Mouse (Mus musculus): ENCODE measurements at regions not wholly inside any gene's neighbourhood (a gene's known extent, or its start where the extent isn't known, plus 50 kb on each side); places are given as distances from the start of the nearest gene placed in this dataset.

DNA sequence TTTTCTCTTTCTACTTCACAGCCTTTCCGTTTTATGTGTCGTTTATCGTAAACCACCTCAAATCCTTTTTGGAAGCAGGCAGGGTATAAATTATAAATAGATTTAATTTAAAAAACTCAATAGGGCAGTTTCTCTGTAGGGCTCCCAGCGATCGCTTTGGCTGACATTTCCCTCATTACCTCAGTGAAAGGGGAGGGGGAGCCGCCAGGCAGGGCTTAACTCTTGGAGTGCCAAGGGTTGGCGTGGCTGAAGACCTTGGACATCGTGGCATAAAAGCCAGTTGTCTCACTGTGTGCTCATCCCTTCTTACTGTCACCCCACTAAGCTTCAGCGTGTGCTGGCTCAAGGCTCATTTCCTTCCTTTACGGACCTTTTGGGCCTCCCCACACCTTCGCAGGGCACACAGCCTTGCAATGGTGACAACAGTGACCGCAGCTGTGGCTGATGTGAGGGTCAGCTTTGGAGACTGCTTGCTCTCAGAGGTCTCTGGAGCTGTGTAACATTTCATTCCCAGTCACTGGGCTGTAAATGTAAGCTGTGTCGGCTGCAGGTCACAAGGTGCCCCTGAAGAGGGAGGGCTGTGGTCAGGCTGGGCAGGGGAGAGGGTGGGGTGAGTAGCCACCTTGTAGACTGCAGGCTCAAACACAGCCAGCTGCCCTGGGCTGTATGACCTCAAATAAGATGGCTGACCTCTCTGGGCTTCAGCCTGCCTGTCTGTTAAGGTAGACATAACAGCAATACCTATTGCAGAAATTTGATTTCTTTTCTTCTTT is 81.6 kb upstream of the Stx16 start:
- no peak for DNase-seq (ENCODE audit: low read depth)

DNA sequence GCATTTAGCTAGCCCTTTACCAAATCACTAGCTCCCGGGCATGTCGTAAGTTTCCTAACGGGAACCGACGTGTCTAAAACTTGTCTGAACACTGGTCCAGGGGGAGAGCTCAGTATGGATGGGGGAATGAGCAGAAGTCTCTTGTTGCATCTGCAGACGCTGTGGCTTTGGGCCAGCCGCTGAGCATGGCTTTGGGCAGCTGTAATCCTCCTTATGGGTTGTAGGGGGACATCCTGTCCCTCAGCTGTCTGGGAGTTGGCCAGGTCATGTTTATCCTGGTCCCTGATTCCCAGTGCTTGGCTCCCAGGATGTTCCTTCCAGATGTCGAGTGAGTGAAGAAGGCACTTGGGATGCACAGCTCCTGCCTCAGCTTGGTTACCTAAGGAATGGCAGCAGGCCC is 71.4 kb upstream of the Stx16 start:
- no peak for DNase-seq (ENCODE audit: low read depth)

DNA sequence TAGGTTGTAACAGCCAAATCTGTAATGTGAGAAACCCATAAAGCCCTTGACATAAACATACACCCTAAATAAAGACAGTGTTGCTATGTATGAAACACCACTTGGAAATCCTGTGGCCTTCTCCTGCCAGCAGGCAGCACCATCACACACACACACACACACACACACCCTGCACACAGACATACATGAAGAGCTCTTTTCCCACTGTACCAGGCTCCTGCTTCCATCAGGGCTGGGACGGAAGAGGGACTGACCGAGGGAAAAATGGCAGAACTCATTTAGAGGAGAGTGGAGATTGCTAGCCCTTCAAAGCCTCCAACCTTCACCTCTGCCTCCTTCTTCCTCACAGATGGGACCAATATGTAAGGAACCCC is 68.1 kb upstream of the Stx16 start:
- peak; percentile 54 for DNase-seq (ENCODE audit: low read depth)

DNA sequence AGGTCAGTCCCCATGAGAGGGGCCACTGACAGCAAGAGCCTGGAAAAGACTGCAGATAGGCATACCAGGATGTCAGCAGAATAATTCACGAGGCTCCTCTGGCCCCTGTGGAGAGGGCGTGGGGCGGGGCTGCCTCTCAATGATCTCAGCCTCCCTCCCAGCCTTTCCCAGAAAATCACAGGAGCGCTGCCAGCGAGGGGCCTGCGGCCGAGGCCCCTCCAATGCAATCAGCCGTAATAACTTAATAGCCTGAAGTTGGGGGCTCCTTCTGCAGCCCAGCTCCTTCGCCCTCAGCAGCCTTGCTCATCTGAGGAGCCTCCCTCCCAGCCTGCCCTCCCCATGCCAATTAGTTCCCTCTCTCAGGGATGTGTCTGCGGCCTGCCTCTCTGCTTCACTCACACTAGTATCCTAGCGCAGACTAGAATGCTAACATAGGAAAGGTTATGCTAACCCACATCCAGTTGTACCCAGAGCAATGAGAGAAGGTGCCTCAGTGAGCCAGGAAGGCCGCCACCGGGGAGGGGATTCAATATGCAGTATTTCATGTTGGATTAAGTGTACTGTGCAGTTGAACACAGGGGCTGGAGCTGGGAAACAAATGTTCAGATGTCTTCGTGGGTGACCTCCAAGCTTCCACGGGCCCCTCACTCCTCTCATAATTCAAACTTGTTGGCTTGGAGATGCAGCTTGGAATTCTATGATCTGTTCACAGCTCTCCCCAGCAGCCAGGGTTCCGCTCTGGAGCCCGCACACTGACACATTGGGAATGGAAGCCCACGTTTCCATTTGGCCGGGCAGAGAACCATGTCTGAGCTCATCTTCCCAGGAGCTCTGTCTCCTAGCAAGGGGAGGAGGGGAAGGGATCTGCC is 67.5 kb upstream of the Stx16 start:
- DNase-seq (ENCODE audit: low read depth) = no peak

DNA sequence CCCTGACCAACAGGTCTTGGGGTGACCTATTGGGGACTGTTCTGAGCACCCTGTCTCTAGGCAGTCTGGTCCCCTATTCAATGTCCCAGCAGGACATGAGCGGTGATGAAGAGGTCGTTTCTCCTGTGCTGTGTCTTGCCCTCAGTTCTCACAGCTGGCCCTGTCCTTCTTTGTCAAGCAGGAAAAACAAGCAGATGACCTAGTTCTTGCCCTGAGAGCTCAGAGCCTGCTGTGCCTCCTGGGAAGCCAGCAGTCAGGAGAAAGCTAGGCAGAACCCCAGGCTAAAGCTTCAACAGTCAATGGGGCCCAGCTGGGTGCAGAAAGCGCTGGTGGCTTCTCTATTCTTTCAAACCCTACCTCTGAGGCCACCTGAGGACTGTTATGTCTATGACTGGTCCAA is 66.1 kb upstream of the Stx16 start:
- no peak for DNase-seq (ENCODE audit: low read depth)

DNA sequence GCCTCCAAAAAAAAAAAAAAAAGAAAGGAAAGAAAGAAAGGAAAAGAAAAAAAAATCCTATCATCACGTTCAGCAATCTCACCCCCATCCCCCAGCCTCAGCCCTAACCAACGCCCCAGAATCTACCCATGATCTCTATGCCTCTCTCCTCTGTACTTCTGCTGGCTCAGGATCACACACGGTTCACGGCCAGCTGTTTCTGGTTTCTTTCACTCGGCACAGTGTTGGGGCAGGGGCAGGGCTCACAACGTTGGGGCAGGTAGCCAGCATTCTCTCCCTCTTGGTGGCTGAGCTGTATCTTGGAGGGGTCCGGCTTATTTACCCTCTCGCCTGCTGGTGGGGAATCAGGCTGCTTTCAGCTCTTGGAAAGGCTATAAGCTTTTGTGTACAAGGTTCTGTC is 64.7 kb upstream of the Stx16 start:
- DNase-seq (ENCODE audit: low read depth) = peak; percentile 40

DNA sequence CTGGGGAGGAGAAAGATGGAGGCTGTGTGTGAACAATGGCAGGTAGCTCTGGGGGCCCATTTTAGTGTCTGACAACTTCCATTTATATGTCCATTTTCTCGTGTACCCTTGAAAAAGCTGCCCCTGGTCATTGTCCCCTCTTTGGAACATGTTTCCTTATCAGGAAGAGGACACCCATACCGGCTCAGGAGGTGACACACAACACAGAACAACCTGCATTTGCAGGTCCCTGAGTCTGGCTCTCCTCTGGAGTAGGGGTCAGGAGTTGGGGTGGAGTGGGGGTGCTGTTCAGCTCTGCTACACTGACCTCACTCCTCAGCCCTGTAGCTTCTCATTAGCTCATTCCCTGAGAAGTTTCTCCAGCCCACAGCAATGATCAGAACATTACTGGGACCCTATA is 61.7 kb upstream of the Stx16 start:
- no peak for DNase-seq (ENCODE audit: low read depth)

DNA sequence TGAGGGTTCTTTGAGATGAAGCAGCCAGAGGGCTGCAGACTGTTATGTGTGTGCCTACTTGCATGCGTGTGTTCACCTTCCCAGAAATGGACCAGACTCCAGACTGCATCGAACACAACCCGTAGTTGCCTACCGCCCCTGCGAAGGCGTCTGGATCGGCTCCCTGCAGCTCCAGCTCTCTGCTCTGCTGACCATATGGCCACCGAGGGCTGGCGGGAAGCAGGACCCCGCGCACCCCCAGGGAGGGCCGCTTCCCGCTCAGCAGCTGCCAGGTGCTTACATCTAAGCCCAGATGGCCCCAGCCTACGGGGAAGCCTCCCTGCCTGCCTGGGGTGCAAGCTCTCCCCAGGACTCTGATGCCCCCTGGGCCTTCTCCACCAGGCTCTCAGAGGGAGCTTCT is 60.8 kb upstream of the Stx16 start:
- no peak for DNase-seq (ENCODE audit: low read depth)

DNA sequence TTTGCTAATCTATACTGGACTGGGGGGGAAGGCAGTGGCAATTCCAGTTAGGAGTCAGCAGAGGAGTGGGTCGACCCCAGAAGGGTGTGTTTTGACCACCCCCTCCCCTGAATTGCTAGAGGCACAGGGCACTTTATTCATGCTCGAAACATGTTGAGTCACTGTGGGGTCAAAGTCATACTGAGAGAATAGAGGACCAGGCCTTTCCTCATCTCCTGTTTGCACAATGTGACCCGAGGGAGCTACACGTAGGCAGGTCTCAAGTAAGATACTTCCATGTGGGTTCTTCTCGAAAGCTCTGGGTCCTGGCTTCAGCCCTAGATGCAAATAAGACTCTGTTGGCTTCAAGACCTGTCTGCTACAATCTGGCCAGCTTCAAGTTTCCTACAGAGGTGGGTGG is 60.0 kb upstream of the Stx16 start:
- peak; percentile 12 for DNase-seq (ENCODE audit: low read depth)

DNA sequence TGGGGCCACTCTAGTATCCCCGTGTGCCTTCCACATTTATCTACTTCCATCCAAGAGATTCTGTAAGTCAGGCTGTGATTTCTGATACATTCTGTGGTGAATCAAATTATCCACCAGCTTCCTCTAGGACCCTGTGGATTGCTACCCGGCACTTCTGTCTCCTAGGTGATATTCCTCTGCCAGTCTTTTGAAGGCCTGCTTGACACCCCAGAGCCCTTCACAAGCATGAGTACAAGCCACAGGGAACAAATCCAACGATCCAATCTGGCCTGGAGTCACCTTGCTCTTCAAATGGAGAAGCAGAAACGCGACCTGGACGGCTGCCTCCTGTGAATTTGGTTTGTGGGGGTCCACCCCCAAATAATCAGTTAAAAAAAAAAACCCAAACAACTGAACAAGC is 59.1 kb upstream of the Stx16 start:
- no peak for DNase-seq (ENCODE audit: low read depth)

DNA sequence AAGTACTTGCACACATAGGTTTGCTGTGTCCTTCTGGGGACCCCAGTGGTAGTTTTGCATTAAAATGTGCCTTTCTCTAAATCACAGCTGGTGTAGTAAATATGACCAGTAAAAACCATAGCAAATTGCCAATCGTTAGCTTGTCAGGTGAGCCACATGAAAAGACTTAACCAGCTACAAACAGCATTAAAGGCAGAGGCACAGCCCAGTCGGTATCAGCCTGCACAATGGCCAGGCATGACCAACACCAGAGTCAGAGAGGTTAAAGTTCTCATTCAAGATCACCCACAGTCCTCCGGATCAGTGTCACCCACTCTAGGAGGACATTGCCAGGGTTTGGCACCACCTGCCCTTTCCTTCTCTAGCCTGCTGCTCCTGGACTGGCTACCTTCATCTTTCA is 58.5 kb upstream of the Stx16 start:
- no peak for DNase-seq (ENCODE audit: low read depth)

DNA sequence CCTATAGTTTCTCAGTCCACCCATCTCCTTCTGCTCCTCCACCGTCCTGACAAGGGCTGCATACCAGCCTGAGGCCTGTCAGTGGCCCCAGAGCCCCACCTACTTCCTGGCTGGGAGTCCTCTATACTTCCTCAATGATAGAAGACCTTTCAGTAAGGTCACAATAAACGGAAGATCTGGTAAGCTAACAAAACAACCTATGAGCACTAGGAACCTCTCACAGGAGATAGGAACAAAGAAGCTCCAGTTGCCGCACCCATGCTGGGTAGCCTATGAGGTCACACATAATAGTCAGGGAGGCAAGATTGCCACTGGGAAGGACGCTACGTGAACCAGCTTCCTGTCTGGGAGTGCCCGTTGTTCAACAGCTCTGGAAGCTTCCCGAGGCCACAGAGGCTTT is 58.1 kb upstream of the Stx16 start:
- DNase-seq (ENCODE audit: low read depth) = no peak

DNA sequence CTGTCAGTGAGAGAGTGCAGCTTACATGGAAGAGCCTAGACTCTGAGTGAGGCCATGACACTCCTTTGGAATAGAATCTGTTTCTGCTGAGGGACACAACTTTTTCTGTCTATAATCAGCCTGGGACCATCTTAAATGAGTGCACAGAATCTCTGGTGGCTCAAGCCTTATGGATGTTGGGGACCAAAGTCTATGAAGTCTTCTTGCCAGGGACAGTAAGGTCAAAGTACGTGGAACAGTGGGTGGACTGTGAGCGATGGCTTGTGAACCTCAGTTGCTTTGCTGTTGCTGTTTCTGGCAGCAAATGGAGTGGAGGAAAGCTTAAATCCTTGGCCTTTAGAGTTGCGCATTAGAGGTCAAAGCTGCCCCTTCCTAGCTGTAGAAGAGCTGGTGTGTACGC is 57.1 kb upstream of the Stx16 start:
- DNase-seq (ENCODE audit: low read depth) = no peak

DNA sequence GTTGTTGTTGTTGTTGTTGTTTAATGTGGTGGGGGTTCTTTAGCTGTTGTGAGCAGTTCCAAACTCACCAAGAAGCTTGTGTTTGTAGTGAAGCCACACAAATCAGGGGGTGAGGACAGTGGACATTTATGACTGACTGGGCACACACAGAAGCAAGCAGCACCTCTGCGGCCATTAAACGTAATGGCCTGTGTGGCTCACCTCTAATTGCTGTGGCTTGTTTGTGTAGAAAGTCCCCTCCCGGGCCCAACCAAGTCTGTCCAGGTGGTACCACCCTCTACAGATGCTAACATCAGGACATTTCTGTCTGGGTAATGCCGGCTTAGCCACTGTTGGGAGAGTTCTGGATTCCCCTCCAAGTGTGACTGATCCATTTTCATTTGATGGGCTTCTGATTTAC is 56.1 kb upstream of the Stx16 start:
- no peak for DNase-seq (ENCODE audit: low read depth)

DNA sequence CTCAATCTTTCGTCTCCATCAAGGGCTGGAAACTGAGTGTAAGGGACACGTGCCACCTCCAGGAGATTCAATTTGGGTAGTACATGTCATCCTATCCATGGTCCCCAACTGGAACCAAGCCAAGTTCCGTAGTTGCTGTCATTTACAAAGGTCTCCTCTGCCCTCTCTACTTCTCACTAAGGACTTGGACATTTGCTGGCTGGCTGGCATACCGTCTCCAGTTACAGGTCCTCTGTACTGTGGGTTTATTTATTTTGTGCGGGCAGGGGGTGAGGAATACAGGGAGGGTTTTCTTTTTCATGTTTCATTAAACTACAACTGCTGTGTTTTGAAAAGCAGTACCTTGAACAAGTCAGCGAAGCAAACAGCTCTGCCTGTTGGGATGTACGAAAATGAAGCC is 55.7 kb upstream of the Stx16 start:
- no peak for DNase-seq (ENCODE audit: low read depth)

DNA sequence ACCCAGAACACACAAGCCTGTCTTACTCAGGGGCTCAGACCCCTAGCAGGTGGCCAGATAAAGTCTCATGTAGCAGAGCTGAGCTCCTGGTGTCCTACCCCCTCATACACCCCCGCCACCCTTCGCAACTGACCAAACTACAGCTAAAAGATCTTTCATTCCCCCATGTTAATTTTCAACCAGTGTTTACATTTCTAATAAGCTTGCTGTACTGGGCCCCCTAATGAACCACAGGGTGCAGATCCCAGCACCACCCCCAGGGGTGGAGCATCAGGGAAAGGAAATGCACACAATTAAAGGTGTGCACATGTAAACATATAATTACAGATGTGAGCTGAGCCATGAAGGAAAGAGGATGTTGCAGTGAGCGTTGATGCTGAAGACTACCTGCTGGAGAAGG is 54.6 kb upstream of the Stx16 start:
- DNase-seq (ENCODE audit: low read depth) = no peak

DNA sequence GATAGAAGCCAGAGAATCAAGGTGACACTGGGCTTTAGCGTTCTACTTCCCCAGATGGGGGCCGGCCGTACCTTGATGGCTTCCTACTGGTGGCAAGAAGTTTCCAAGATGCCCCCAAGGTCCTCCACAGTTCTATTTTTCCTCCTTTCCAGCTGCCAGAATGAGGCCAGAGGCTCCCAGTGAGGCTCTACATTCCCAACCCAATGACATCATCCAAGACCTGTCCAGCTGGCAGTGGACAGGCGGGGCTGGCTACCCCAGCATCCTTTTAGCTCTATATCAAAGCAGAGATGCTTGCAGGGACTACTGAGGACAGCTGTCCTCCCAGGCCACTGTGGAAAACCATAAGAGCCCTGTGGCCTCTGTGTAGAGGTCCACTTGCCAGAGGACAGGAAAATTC is 53.8 kb upstream of the Stx16 start:
- peak; percentile 51 for DNase-seq (ENCODE audit: low read depth)

DNA sequence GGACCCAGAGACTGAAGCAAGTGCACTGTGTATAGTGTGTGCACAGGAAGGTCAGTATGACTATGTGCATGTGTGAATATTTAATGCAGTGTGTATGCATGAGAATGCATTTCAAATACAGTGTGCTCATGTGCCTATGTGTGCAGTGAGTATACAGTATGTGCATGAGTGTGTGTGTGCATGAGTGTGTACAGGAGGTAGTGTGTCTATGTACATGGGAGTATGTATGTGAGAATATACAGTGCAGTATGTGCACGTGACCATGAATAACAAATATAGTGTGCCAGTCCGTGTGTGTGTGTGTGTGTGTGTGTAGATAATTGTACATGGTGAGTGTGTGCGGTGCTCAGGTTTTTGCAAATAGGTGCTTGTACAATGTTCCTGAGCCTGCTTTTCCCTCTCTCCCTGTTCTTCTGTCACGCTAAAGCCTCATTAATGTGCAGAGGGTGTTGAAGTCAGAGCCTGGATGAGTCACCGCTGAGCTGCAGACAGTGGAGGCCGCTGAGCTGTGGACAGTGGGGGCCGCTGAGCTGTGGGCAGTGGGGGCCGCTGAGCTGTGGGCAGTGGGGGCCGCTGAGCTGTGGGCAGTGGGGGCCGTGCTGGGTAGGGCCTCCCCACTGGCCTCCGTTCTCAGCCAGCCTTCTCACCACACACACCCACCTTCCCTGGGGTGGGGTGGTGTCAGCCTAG is 50.8 kb upstream of the Stx16 start:
- DNase-seq (ENCODE audit: low read depth) = peak; percentile 79
